Mouse (Mus musculus): ENCODE measurements around the gene Inhbe. TPM values are rescaled to one million over a fixed set of nuclear protein-coding genes. Genes with fewer than 3 reads are reported as not detected.
"Not testable (repeated sequence)": the region's sequence is repeated elsewhere in the genome, so short reads cannot be mapped to it uniquely, and the experiment has no call there.

Inhbe gene
- total RNA-seq, 1 experiment from 2014 or later = 0.82 TPM

DNA sequence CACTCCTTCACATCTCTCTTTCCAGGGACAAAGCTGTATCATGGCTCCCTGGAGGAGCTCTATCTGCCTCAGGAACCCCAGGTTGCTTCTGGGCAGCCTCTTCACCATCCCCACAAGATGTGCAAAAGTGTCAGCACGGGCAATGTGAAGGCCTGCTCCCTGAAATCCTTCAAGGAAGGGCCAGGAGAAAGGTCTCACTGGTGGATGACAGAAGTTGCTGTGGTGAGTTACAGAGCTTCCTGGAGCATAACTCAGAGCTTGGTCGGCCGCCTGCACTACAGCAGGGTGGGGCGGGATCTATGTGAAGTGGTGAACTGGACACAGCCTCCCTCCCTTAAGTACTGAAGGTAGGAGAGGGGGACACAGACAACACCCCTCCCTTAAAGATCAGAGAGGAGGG, 31.5 kb downstream of the Inhbe start:
- no peak for DNase-seq

DNA sequence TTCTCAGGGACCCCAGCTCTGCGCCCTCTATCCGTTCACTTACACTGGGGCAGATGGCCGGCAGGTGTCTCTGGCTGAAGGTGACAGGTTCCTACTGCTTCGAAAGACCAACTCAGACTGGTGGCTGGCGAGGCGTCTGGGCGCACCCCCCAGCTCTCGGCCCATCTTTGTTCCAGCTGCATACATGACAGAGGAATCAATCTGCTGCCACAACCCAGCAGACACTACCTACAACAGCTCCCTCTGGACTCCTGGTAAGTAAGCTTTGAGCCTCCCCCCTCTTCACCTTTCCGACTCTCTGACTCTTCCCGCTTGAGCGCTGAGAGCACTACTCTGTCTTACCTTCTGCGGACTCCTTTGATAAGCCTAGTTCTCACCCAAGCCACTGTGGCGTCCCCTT, 32.0 kb downstream of the Inhbe start:
- no peak for DNase-seq

DNA sequence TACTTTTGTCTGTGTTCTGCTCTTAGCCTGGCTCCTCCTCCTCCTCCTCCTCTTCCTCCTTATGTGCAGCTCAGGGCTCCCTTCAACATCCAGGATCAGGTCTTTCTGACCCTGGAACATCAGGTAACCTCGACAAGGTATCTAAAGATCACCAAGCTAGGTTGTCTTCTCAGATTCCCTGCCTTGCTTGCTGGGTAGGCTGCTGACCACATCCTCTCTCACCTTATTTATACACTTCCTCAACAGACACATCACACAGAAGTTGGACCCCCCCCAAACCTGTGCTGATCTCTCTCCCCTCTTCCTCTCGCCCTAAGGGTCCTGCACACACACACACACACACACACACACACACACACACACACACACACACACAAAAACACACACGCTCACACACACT, 32.6 kb downstream of the Inhbe start, which contains the start of gene Arhgap9:
Gene Arhgap9 (plus strand): TSS at position 344 of the 400 bp plus-strand sequence.
- no peak for DNase-seq

DNA sequence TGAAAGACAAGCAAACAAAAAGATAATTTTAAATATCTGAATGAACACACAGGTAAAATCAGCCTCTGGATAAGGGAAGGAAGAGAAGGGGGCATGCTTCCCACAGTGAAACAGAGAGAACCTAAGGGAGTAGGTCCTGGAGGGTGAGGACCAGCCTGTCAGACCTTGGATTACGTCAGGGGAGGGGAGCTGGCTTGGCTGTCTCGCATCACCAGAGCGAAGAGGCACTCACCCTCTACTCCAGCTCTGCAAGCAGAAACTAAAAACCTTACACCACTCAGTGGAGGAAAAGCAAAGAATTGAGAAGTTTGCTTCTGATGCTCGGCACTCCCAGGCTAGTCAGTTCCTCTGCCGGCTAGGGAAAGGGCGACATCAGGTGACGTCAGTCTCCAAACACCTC, 34.2 kb downstream of the Inhbe start:
- no peak for DNase-seq

DNA sequence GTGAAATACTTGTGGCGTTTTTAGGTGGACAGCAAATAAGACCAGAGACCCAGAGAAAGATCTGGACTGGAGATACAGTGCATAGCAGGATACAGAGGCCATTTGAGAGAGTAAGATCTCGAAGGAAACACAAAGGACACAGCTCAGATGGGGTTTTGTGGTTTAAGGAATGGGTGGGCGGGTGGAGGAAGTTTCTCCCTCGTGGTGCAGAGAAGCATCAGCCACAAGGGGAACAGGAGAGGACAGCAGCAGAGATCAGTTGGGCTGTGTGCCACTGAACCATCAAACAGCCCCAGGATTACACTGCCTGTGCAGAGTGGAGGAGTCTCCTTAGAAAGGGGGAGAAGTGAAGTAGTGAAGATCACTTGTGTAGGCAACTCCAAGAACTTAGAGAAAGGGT, 36.2 kb downstream of the Inhbe start:
- DNase-seq = no peak

DNA sequence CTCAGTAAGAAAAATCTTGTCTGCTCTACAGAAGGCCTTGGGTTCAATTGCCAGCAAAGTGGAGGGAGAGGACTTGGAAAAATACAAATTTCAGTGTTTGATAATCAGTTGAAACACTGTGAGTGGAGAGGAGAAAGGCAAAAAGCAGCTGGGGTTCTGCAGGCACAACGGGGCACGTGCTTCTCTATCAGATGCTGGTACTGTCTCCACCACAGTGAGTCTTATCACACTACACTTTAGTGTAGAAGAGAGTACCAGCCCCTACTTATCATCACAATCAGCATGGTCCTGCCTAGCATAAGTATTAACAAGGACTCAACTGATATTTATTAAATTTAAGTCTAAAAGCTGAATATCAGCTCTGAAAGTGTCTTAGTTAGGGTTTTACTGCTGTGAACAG, 36.9 kb downstream of the Inhbe start:
- DNase-seq = no peak

DNA sequence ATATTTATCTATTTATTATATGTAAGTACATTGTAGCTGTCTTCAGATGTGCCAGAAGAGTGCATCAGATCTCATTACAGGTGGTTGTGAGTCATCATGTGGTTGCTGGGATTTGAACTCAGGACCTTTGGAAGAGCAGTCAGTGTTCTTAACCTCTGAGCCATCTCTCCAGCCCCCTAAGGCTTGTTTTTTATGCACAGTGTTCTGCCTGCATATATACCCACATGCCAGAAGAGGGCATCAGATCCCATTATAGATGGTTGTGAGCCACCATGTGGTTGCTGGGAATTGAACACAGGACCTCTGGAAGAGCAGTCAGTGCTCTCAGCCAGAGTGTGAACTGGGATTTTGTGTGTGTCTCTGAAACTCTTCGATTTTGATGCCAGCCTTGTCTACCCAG, 39.3 kb downstream of the Inhbe start:
- DNase-seq = not testable (repeated sequence)

DNA sequence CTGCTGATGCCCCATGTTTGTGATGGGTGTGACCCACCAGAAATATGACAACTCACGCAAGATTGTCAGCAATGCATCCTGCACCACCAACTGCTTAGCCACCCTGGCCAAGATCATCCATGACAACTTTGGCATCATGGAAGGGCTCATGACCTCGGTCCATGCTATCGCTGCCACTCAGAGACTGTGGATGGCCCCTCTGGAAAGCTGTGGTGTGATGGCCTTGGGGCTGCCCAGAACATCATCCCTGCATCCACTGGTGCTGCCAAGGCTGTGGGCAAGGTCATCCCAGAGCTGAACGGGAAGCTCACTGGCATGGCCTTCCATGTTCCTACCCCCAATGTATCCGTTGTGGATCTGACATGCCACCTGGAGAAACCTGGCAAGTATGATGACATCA, 40.7 kb downstream of the Inhbe start:
- peak; percentile 36 for DNase-seq

DNA sequence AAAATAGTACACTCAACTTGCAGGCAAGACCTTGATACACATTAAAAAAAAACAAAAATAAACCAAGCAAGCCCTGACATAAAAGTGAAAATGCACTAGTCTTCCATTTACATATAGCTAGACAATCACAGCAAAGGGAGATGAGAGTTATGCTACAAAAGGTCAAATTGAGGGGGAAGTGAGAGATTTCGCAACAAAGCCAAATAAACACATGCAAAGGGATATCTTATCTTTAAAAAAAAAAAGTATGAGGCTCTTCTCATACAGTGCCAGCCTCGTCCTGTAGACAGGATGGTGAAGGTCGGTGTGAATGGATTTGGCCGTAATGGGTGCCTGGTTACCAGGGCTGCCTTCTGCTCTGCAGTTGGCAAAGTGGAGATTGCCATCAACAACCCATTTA, 41.4 kb downstream of the Inhbe start:
- DNase-seq = no peak

DNA sequence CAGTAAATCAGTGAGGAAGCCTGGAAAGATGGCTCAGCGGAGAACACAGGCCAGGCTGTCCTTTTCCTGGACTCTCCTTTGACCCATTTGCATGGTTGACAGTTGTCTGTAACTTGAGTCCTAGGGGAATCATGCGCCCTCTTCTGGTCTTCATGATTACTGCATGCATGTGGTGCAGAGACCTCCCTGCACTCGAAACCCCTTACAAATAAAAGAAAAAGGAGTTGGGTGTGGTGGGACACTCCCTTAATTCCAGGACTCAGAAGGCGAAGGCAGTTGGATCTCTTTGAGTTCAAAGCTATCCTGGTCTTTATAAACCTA, 41.9 kb downstream of the Inhbe start:
- DNase-seq = peak; percentile 87

DNA sequence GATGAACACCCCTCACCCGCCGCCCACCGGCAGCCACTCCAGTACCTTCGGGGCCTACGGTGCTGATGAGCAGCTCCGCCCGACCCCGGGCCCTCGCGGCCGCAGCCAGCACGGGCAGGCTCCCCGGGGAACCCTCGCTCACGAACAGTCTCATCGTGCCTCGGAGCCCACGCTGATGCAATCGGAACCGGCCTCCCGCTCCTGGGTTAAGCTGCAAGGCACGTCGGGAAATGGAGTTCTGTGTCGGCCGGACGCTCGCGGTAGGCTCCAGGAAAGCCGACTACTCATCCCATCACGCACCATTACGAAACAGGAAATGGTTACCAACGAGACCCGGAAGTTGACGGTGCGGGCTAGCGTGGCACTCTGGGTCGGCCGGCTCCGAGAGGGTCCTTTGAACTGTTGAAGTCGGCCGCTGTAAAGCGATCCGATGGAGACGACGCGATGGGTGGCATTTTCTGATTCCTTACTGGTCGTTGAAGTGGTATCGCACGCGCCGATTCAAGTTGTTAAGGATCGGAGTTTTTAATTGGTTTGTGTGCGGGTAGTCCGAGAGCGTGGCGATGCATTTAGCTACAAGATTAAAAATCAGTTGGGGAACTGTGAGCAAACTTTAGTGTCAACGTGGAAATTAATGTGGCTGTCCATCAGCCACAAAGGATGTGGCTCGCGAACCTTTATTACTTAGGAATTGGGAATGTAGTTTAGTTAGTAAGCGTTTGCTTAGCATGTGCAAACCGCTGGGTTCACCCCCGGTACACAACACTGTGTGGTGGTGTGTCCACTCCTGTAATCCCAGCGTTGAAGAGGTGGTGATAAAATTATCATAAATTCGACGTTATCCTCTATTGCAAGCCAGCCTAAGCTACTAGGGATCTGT, 42.5 kb downstream of the Inhbe start, which contains the start of gene Mars:
Gene Mars (minus strand): TSS at position 311 of the 880 bp plus-strand sequence.
- DNase-seq = peak; percentile 97

DNA sequence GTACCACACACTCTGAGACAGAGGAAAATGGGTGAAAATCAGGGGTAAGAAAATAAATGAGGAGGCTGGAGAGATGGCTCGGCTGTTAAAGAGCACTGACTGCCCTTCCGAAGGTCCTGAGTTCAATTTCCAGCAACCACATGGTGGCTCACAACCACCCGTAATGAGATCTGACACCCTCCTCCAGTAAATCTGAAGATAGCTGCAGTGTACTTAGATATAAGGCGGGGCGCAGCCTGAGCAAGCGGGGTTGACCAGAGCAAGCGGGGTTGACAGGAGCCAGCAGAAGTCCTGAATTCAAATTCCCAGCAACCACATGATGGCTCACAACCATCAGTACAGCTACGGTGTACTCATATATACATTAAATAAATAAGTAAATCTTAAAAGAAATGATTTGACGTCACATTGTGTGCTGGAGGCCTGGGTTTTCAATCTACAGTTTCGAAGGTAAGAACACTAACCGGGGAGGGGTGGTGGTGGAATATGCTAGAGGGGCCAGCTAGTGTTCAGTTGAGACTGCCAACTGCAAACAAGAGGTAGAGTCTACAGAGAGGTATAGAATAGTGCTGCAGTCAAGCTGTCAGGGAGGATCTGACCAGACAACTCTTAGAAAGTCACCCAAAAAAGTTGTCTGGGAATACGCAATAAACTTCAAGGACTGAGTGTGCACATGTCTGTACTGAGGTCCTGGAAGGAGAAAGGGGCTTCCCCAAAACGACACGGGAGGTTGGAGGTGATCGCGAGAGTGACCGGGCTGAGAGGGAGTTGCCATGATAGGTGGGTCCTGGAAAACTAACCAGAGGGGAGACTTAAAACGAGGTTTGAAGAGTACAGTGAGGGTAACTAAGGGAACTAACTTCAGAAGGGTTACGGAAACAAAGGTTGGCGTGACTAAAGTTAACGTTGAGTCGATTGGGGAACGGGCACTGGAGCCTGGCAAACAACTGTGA, 43.4 kb downstream of the Inhbe start:
- DNase-seq = peak; percentile 79

DNA sequence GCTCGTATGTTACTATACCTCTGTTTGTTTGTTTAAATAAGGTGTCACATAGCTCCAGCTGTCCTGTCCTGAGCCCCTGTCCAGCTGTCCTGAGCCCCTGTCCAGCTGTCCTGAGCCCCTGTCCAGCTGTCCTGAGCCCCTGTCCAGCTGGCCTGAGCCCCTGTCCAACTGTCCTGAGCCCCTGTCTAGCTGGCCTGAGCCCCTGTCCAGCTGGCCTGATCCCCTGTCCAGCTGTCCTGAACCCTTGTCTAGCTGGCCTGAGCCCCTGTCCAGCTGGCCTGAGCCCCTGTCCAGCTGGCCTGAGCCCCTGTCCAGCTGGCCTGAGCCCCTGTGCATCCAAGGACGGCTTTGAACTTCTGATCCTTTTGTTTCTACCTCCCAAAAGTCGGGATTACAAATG, 45.0 kb downstream of the Inhbe start:
- not testable (repeated sequence) for DNase-seq

DNA sequence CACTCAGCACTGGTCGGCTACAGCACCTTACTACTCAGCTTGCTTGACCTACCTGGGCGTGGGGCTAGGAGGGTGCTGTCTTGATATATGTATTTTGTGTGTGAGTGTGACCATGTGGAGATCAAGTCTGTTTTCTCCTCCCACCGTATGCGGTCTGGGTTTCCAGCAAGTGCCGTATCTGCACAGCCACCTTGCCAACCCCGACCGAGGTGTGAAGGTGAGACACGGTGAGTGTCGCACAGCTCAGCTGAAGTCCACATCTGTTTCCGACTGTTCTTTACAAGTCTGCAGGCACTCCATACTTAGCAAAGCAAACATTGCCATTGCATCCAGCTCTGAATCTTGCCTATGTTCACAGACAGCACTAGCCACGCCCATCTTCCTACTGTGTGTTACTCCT, 51.1 kb downstream of the Inhbe start:
- DNase-seq = no peak

DNA sequence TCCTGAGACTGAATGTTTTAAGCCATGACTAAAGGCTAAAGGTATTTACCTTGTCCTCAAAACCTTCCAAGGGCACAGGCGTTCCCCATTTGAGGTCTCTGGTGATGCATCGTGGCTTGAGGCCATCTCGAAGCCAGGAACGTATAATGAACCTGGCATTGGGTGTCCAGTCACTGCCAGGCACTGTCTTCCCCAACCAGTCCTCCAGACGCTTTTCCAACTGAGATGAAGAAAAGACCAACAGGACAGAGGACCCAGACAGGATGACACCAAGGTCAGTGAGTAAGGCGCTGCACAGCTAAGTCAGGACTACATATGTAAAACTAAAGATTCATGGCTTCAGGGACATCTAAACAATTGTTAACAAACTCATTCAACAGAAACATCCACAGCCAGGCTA, 53.9 kb downstream of the Inhbe start:
- DNase-seq = peak; percentile 42

Other genes with a start within 250 kb of the Inhbe start
- 97.9 and 108 TPM in 2 replicates for gene Os9, start 233.3 kb downstream of the Inhbe start, total RNA-seq (2021)
- 14.6 and 24.7 TPM in 2 replicates for gene B4galnt1, start 189.2 kb downstream of the Inhbe start, total RNA-seq (2021)
- 10.4 and 10.8 TPM in 2 replicates for gene Slc26a10, start 173.8 kb downstream of the Inhbe start, total RNA-seq (2021)
- 22.3 and 28.5 TPM in 2 replicates for gene Arhgef25, start 164.3 kb downstream of the Inhbe start, total RNA-seq (2021)
- gene Dtx3, start 158.7 kb downstream of the Inhbe start, total RNA-seq (2021) = 60.7 and 66.5 TPM in 2 replicates
- 28.5 and 29.2 TPM in 2 replicates for gene Pip4k2c, start 142.8 kb downstream of the Inhbe start, total RNA-seq (2021)
- 7.6 and 11.5 TPM in 2 replicates for gene Kif5a, start 91.1 kb downstream of the Inhbe start, total RNA-seq (2021)
- gene Dctn2, start 88.0 kb downstream of the Inhbe start, total RNA-seq (2021) = 142 and 153 TPM in 2 replicates
- 47.9 and 54.0 TPM in 2 replicates for gene Mbd6, start 65.4 kb downstream of the Inhbe start, total RNA-seq (2021)
- 81.9 and 98.4 TPM in 2 replicates for gene Mars, start 42.6 kb downstream of the Inhbe start, total RNA-seq (2021)
- 2.1 and 15.2 TPM in 2 replicates for gene Arhgap9, start 32.4 kb downstream of the Inhbe start, total RNA-seq (2021)
- 3.9 and 4.7 TPM in 2 replicates for gene Gli1, start 12.4 kb downstream of the Inhbe start, total RNA-seq (2021)
- gene Inhbc, start 16.0 kb upstream of the Inhbe start, total RNA-seq (2021) = 0.79 and 14.4 TPM in 2 replicates
- 113 TPM in 2 replicates for gene R3hdm2, start 25.9 kb upstream of the Inhbe start, total RNA-seq (2021)
- gene Stac3, start 147.3 kb upstream of the Inhbe start, total RNA-seq (2021) = 1.7 and 2.7 TPM in 2 replicates
- gene Ndufa4l2, start 160.6 kb upstream of the Inhbe start, total RNA-seq (2021) = 53.5 and 55.7 TPM in 2 replicates
- gene Shmt2, start 168.0 kb upstream of the Inhbe start, total RNA-seq (2021) = 50.9 and 57.3 TPM in 2 replicates
- gene Nxph4, start 180.1 kb upstream of the Inhbe start, total RNA-seq (2021) = 7.4 and 8.0 TPM in 2 replicates